Mouse (Mus musculus): ENCODE results near the gene Trpv3. TPM values are rescaled to one million over a fixed set of nuclear protein-coding genes. Genes with fewer than 3 reads are reported as not detected.
"Not testable (repeated sequence)": the region's sequence is repeated elsewhere in the genome, so short reads cannot be mapped to it uniquely, and the experiment has no call there.

Trpv3 gene
- polyA plus RNA-seq, 1 experiment: 0.18 TPM

DNA sequence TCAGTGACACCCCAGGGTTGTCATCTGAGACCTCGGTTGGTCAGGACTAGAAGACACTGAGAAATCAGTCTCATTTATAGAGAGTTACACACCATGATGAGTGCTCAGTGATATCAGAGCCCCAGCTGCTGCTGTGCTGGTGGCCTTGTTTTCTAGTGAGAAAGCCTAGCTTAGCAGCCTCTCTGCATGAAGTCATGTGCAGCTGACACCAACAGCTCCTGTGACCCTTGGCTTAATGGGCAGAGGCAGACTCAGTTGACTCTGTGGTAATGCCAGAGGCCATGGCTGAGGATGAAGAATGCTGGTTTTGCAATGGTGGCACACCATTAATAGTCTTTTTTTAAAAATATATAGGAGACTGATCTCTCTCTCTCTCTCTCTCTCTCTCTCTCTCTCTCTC is 22.4 kb downstream of the Trpv3 start:
- no peak for DNase-seq (ENCODE audit: low read depth)

DNA sequence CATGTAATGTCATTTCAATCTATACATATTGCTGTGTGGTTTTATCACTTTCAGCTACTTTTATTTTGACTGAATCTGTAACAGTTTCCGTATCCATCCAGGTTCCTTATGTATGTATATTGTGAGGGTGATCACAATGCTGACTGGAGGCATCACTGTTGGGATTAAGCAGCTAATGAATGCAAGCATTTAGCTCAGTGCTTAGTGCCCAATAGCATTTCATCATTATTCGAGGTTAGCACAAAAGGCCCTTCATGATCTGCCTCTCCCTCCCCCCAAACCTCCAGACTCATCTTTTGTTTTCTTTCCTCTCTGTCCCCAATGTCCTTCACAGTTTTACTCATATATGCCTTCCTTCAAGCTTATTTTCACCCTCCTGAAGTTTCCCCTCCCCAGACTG is 35.9 kb downstream of the Trpv3 start:
- no peak for DNase-seq (ENCODE audit: low read depth)

DNA sequence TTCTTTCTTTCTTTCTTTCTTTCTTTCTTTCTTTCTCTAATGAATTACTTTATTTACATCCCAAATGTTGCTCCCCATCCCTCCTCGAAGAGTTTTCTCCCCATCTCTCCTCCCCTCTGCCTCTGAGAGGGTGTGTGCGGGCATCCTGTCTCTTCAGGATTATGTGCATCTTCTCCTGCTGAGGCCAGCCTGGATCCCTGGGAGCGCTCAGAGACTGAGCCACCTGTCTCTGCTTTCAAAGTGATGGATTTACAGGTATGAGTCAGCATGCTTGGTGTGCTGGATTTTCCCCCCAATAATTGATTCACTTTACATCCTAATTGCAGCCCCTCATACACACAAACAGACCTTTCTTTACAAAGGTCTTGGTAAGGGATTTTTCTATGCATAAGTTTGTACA is 48.8 kb downstream of the Trpv3 start:
- no peak for DNase-seq (ENCODE audit: low read depth)

DNA sequence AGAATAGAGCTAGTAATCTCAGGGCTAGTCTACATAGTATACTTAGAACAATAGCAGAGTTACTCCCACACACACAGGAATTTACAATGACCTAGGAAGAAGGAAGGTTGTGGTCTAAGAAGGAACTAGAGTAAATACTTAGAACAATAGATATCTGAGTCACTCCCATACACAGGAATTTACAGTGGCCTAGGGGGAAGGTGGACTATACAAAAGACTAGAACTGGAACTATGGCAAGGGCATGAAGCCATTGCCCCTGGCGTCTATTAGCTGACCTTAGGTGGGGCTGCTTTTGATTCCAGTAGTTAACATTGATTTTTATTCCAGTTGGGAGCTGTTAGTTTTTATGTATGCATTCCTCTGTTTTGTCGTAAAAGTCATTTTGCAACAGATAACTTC is 51.4 kb downstream of the Trpv3 start:
- not testable (repeated sequence) for DNase-seq (ENCODE audit: low read depth)

DNA sequence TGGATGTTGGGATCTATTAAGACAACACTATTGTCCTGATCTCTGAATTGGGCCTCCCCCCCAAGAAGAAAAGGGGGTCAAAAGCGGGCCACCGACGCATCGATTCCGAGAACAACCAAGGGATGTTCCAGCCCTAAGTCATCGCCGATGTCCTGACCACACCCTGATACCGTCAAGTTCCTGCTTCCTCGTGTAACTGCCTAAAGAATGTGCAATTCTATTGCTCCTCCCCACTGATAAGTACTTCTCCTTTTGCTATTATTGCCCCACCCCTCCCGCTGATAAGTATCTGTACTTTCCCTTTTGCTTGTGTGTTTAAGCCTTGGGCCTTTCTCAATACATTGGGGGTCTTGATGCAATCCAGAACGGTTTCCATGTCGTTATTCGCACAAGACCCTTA is 53.9 kb downstream of the Trpv3 start:
- DNase-seq (ENCODE audit: low read depth): not testable (repeated sequence)

DNA sequence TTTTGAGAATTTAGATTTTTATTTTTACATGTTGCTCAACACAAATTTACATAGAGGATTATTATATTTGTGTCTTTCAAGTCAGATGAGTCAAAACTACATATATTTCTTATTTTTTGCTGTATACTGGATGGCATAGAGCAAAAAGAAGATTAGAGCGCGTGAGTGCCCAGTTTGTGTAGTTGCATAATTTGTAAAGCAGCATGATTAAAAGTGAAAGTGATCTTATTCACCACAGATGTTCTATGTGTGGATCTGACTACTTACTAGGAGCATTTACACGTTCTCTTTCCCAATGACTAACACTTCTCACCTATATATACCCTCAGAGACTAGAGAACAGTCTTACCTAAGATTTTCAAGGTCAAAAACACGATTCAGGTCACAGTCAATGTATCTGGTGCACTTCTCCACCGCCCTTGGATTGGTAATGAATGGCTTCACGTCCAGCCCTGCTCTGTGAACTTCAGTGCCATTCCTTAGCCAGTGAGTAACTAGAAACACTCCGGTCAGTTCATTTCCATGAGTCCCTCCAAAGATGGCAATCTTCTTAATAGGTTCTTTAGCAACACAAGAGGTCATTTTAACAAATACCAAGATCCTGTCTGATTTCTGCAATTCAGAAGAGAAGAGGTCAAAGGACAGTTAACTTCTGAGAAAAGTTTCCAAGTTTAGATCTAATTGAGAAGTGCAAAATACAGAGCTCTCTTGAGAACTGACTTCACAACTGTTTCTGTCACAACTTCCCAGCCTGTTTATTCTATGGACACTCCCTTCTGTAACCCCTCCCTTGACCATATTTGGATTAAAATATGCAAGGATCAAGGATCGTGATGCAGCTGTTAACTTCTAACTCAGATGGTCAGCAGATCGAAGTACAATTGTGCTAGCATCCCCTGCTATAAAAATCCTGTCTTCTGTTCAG is 57.0 kb downstream of the Trpv3 start:
- DNase-seq (ENCODE audit: low read depth): no peak

DNA sequence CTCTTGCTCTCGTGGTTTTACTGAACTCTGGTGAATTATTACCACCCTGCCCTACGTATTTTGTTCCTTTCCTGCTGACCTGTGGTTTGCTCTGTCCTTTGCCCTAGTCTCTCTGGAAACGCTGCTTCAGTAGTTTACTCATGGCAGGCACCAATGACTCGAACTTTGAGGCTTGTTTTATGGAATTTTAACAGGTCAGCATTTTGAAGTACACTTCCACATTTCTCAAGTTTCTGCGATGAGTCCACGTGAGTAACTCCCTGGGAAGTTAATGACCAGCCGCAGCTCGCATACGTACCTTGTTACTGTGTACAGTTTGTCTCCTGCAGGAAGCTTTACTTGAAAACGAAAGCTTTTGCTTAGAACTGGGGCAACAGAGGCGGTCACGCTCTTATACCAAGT is 59.3 kb downstream of the Trpv3 start:
- no peak for DNase-seq (ENCODE audit: low read depth)

DNA sequence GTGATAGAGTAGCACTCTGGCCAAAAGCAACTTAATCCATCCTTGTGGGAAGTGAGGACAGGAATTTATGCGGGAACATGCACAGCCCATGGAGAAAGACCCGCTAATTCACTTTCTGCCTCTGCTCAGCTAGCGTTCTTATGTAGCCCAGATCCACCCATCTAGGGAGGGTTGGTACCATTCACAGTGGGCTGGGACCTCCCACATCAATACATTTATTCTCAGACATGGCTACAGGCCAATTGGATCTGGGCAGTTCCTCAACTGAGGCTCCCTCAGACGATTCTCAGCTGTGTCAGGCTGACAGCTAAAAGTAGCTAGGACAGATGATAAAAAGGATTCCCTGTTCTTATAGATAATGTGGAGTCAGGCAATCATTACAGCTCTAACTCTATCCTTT is 60.2 kb downstream of the Trpv3 start:
- DNase-seq (ENCODE audit: low read depth): no peak

DNA sequence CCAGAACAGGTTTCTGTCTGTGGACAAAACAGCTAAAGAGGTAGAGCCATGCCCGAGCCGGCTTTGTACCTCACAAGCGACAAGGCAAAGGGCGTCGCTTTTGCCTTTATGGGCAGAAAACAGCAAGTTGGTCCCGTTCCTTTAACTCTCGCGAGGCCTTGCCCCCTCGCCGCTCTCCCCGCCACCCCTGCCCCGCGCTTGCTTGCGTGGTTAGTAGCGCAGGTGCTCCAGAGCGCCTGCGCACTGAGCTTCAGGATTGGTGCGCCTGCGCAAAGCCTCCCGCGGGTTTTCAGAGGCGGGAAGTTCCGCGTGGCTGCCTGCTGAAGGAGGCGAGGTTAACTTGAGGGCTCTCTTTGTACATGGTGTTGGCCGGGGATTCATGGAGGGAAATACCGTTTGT is 62.3 kb downstream of the Trpv3 start, which contains the start of the genes Aspa, Gm49340 and Spata22:
TSS of gene Aspa (minus strand) at position 155 of the 400 bp plus-strand sequence.
TSS of gene Gm49340 (plus strand) at position 300 of the 400 bp plus-strand sequence.
TSS of gene Spata22 (plus strand) at position 300 of the 400 bp plus-strand sequence.
- DNase-seq (ENCODE audit: low read depth): no peak

DNA sequence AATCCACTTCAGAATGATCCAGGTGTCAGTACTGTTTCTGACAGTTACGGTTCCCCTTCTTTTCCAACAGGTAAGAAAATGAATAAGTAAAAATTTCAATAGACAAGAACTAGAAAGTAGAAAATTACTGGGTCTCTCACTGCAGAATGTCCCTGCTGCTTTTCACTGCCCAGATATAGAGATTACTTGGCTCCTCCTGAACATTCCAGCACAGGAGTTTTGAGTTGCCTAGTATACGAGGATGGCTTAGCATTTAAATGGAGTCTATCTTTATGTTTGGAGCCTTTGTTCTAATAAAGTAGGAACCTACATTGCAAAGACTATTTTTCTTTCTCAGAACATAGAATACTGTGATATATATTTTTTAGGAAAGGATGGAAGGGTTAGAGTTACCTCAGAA is 66.2 kb downstream of the Trpv3 start:
- DNase-seq (ENCODE audit: low read depth): no peak

DNA sequence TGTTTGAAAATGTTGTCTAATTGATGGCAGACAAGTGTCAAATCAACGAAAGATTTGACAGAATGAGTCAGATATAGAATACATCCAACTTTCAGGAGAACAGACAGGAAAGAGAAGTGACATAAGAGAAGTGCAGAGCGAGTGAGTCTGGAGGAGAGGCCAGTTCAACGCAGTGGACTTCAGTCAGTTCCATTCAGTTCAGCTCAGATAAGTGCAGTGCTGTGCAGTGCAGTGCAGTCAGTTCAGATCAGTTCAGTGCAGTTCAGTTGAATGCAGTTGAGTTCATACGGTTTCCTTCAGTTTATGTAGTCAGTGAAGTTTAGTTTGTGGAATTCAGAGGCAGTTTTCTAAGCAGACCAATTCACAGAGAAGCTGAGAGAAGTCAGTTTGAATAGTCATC is 69.7 kb downstream of the Trpv3 start:
- no peak for DNase-seq (ENCODE audit: low read depth)

Other genes starting within 250 kb of the Trpv3 start
- 6.5 and 6.8 TPM in 2 replicates for gene Camkk1, start 248.4 kb upstream of the Trpv3 start, polyA plus RNA-seq (2012; rRNA removed)
- 2.4 and 2.9 TPM in 2 replicates for gene Ncbp3, start 219.6 kb upstream of the Trpv3 start, polyA plus RNA-seq (2012; rRNA removed)
- 4.4 and 5.6 TPM in 2 replicates for gene Itgae, start 176.8 kb upstream of the Trpv3 start, polyA plus RNA-seq (2012; rRNA removed)
- 0.66 and 1.3 TPM in 2 replicates for gene Haspin, start 129.1 kb upstream of the Trpv3 start, polyA plus RNA-seq (2012; rRNA removed)
- 1.8 TPM in 2 replicates for gene P2rx5, start 107.0 kb upstream of the Trpv3 start, polyA plus RNA-seq (2012; rRNA removed)
- 45.7 and 63.7 TPM in 2 replicates for gene Emc6, start 90.4 kb upstream of the Trpv3 start, polyA plus RNA-seq (2012; rRNA removed)
- gene Tax1bp3, start 90.3 kb upstream of the Trpv3 start, polyA plus RNA-seq (2012; rRNA removed): 75.6 and 105 TPM in 2 replicates
- gene Ctns, start 68.3 kb upstream of the Trpv3 start, polyA plus RNA-seq (2012; rRNA removed): 21.1 and 21.7 TPM in 2 replicates
- gene Shpk, start 67.9 kb upstream of the Trpv3 start, polyA plus RNA-seq (2012; rRNA removed): 11.5 and 11.8 TPM in 2 replicates
- gene Trpv1, start 33.1 kb upstream of the Trpv3 start, polyA plus RNA-seq (2012; rRNA removed): 3.6 and 4.5 TPM in 2 replicates
- gene Aspa, start 62.2 kb downstream of the Trpv3 start, polyA plus RNA-seq (2012; rRNA removed): 8.6 and 12.7 TPM in 2 replicates
- gene Gm49340, start 62.4 kb downstream of the Trpv3 start, polyA plus RNA-seq (2012; rRNA removed): 0.04 TPM in 1 of 2 replicates, not detected in the other
- gene Spata22, start 62.4 kb downstream of the Trpv3 start, polyA plus RNA-seq (2012; rRNA removed): 0.19 and 0.22 TPM in 2 replicates
- 0.23 and 0.34 TPM in 2 replicates for gene Olfr20, start 83.4 kb downstream of the Trpv3 start, polyA plus RNA-seq (2012; rRNA removed)
- gene Olfr376, start 103.9 kb downstream of the Trpv3 start, polyA plus RNA-seq (2012; rRNA removed): not detected in 2 replicates
- not detected in 2 replicates for gene Olfr1, start 132.2 kb downstream of the Trpv3 start, polyA plus RNA-seq (2012; rRNA removed)
- not detected in 2 replicates for gene Olfr378, start 161.1 kb downstream of the Trpv3 start, polyA plus RNA-seq (2012; rRNA removed)
- gene Olfr380, start 190.1 kb downstream of the Trpv3 start, polyA plus RNA-seq (2012; rRNA removed): not detected in 2 replicates
- gene Olfr381, start 224.2 kb downstream of the Trpv3 start, polyA plus RNA-seq (2012; rRNA removed): not detected in 2 replicates
- gene Olfr382, start 249.8 kb downstream of the Trpv3 start, polyA plus RNA-seq (2012; rRNA removed): not detected in 2 replicates